Mouse (Mus musculus): ENCODE measurements around the gene Tshz2.
"Not testable (repeated sequence)": the region's sequence is repeated elsewhere in the genome, so short reads cannot be mapped to it uniquely, and the experiment has no call there.

Tshz2 gene

GRCm38 (mm10) chr2:169632338-169633151 lies at the start of gene Tshz2:
TSS of gene Tshz2 (plus strand) at chr2:169633013.
- DNase-seq = peak; percentile 86

DNA sequence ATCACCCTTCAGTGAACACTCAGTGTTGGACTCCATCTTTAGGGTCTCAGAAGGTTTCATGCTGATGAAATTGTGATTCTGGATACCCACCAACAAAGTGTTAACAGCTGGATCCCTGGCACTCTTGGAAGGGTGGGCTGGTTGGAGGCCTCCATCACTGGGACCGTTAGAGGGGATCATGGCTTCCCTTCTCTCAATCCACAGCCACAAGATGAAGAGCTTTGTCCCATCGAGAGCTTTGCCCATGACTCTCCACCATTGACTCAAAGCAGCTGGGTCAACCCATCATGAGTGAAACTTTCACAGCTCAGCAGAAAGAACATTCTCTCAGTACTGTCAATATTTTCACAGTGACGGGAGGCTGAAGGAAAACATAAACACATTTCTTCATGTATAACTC lies 49.3 kb upstream of the Tshz2 start:
- no peak for DNase-seq

DNA sequence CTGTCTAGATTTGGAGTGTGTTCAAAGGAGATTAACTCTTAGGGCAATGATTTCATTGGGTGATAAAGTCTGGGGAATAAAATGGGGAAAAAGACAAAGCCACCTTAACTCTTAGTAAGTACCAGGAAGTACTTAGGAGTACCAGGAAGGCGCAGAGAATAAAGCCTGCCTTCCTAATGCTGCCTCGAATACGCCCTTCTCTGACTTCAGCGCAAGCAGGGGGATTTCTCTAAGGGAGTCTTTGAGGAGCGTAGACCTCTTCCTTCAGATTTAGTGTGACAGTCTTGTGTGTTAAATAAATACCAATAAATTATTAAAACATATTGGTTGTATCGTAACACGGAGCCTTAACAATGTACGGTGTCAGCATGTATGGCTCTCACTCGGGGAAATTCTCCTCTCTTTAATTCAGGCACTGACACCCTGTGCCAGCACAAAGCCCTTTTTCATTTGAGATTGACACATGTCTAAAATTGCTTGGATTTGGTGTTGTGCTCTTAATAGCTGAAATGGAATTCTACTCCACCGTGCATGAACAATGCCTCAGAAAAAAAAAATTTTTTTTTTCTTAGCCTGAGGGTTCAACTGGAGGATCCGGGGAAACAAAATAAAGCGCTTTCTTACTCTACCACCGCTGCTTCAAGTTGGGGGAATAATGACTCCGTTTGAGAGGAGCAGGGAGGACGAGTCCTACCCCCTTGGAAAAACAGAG lies 47.9 kb upstream of the Tshz2 start:
- DNase-seq = peak; percentile 22

GRCm38 (mm10) chr2:169585631-169586285 lies 47.1 kb upstream of the Tshz2 start:
- DNase-seq = no peak

DNA sequence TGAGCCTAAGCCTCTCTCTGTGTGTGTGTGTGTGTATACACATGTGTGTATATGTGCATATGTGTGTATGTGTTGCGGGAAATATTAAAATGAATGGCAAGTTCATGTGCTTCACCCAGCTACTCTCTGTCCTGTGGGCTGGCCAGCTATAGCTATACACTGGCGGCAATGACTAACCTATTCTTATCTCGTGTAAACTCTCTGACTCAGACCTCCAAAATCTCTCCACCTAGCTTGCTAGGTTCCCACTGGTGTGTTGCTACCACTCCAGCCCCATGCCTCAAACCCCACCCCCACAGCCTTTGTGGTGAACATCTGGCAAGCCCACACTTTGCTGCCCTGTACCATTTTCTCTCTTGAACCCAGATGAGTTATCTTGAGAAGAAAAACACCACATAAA lies 46.1 kb upstream of the Tshz2 start:
- DNase-seq = no peak

DNA sequence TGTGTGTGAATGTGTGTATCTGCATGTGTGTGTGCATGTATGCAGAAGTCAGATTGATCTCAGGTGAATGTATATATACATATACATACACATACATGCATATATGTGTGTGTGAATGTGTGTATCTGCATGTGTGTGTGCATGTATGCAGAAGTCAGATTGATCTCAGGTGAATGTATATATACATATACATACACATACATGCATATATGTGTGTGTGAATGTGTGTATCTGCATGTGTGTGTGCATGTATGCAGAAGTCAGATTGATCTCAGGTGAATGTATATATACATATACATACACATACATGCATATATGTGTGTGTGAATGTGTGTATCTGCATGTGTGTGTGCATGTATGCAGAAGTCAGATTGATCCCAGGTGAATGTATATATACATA lies 45.2 kb upstream of the Tshz2 start, which contains the start of gene Gm11011:
Gene Gm11011 (minus strand): TSS at position 101 of the 400 bp plus-strand sequence.
- DNase-seq = not testable (repeated sequence)

- DNase-seq = no peak
Measured at GRCm38 (mm10) chr2:169589697-169590096, 43.1 kb upstream of the Tshz2 start.

GRCm38 (mm10) chr2:169590412-169590811 lies 42.4 kb upstream of the Tshz2 start:
- DNase-seq = no peak

DNA sequence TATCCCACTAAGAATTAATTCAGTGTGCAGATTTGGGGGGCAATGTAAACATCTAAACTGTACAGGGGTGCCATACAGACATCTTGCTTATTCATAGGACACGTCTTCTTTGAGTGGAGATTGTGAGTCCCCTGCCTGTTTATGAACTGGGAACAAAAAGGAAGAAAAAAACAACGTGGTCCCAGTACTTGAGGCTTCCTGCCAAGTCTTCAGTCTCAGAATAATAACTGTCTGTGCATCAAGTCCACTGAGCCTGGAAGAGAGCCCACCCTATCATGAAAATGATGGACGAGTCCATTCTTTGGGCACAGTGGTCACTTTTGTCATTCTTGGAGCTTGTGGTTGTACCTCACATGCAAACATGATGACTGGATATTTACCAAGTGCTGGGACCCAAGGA lies 39.1 kb upstream of the Tshz2 start:
- no peak for DNase-seq

- no peak for DNase-seq
Measured at GRCm38 (mm10) chr2:169597357-169597756, 35.5 kb upstream of the Tshz2 start.

DNA sequence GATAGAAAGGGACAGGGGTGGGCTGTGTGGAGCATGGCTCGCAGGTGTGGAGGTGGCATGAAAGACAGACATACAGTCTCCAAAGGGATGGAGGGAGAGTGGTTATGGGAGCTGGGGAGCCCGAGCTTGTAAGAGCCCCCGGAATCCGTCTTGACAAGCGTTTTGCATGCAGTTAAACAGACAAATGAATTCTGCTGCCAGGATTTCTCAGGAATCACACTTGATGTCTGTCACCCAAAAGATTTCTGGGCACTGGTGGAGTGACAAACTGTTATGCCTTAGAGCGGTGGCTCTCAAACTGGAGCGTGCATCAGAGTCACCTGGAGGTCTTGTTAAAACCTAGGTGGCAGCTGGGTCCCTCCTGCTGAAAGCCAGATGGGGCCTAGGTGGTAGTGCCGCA lies 34.8 kb upstream of the Tshz2 start:
- DNase-seq = no peak

DNA sequence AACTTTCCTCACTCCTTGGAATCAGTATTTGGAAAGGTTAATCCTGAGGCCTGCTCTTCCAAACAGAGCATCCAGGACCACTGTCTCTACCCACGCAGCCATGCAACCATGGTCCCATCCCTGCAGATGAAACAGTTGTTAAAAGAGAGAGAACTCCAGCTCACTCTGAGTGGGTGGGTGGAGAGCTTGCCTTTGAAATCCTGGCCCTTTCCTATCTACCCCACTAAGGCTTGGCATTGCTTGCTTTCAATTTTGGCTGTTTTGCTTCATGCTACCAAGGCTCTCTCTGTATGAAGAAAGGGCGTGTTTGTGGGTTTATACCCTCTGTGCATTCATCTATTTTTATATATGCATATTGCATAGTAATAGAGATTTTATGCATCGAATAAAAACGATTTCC lies 33.2 kb upstream of the Tshz2 start:
- no peak for DNase-seq

- DNase-seq = no peak
Measured at GRCm38 (mm10) chr2:169600163-169600562, 32.6 kb upstream of the Tshz2 start.

DNA sequence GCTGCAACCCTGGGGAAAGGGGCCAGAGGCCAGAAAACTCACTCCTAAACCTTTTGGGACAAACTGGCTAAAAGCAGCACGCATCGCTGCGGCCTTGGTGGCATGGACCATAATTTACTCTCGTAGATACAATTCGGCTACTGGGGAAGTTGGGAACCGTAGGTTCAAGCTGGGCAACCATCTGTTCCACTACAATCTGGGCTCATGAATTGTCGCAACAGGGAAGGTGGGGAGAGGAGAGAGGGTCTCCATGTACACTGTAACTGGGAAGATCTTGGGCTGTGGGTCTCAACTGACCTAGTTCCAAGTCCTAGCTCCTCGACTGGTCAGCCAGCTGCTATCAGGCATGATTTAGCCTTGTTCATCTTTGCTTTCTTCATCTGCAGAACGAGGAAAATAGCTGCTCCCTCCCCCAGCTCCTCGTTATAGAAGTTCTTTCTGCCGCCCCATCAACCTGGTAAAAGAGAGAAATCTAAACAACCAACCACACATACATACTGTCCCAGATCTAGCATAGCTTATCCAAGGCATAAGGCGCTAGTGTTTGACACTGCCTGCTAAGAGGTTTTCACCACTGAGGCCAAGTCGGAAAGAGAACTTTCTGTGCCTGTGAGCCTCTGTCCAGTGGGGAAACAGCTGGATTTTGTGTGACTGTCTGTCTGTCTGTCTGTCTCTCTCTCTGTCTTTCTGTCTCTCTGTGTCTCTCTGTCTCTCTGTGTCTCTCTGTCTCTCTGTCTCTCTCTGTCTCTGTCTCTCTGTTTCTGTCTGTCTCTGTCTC lies 25.7 kb upstream of the Tshz2 start:
- DNase-seq = no peak

GRCm38 (mm10) chr2:169607787-169608186 lies 25.0 kb upstream of the Tshz2 start:
- no peak for DNase-seq

- peak; percentile 64 for DNase-seq
Measured at GRCm38 (mm10) chr2:169609956-169610355, 22.9 kb upstream of the Tshz2 start.

- no peak for DNase-seq
Measured at GRCm38 (mm10) chr2:169610882-169611281, 21.9 kb upstream of the Tshz2 start.

GRCm38 (mm10) chr2:169611557-169611956 lies 21.3 kb upstream of the Tshz2 start:
- peak; percentile 64 for DNase-seq

DNA sequence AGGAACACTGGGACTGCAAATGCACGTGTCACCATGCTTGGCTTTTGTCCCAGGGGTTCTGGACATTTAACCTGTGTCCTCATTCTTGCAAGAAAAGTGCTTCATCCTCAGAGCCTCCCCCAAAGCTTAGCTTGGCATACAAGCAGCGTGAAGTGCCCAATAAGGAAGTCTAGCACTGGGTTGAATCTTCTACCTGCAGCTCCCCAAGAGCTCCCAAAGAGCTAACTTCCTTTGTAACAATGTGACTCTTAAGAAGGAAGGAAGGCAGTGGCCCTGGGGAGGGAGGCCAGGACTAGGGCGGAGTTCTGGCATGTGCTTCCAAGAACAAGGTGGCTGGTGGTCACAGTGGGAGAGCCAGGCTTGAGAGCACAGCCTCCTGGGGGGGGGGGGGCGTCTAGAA lies 18.1 kb upstream of the Tshz2 start:
- no peak for DNase-seq

DNA sequence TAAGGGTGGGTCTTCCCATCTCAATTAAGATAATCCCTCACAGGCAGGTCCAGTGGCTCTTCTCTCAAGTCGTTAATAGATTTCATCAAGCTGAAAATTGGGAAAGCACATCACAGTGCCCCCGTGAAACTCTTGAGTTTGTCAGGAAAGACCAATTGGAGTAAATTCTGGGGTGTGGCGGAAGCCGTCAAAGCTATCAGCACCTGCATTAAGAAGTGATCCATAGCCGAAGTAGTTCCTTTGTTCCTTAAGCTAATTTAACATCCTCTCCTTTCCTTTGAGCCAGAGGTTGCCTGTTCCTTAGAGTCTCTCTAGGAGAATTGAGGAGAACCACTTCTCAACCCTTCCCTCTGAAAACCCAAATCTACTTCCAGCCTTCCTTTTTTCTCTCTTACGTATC lies 16.8 kb upstream of the Tshz2 start:
- no peak for DNase-seq

GRCm38 (mm10) chr2:169621201-169621710 lies 11.6 kb upstream of the Tshz2 start:
- DNase-seq = peak; percentile 63

- no peak for DNase-seq
Measured at GRCm38 (mm10) chr2:169630070-169630469, 2.7 kb upstream of the Tshz2 start.
